Mouse (Mus musculus) forebrain, embryonic 11.5 days (tissue): ENCODE data around the gene Pmpca. TPM values are rescaled to one million over a fixed set of nuclear protein-coding genes. Genes with fewer than 3 reads are reported as not detected.

Experiments used
- ATAC-seq: fragments of 200-750 bp; cut with Nextera tagmentation; replicated peaks from 2 replicates; pipeline ENCODE4 v1.8.0; 2017; ENCODE audit warnings: moderate TSS enrichment; ENCODE audit not compliant: low FRiP score
- DNase-seq: peaks from one replicate; pipeline ENCODE4 v3.0.0-alpha.2; 2017; ENCODE audit warnings: low spot score
- H3K27ac ChIP-seq: fragments of 300-500 bp; sonication (generic); 2 replicates; pipeline ENCODE4 v1.5.1; 2014; ENCODE audit warnings: low read depth, low read length
- H3K27me3 ChIP-seq: fragments of 300-500 bp; sonication (generic); 2 replicates; pipeline ENCODE4 v1.6.1; 2014; ENCODE audit warnings: mild to moderate bottlenecking, low read length, mixed read lengths; ENCODE audit not compliant: control insufficient read depth, insufficient read depth
- H3K36me3 ChIP-seq: fragments of 300-500 bp; sonication (generic); 2 replicates; pipeline ENCODE4 v1.6.1; 2014; ENCODE audit warnings: mild to moderate bottlenecking, low read length, moderate library complexity, mixed read lengths; ENCODE audit not compliant: control insufficient read depth, insufficient read depth
- H3K4me1 ChIP-seq: fragments of 300-500 bp; sonication (generic); replicated peaks from 2 replicates; pipeline ENCODE4 v1.6.1; 2014; ENCODE audit warnings: low read length, mixed read lengths; ENCODE audit not compliant: control insufficient read depth, insufficient read depth
- H3K4me2 ChIP-seq: fragments of 300-500 bp; sonication (generic); 2 replicates; pipeline ENCODE4 v1.6.1; 2014; ENCODE audit warnings: low read depth, mild to moderate bottlenecking, low read length, moderate library complexity, mixed read lengths; ENCODE audit not compliant: severe bottlenecking
- H3K4me3 ChIP-seq: fragments of 300-500 bp; sonication (generic); 2 replicates; pipeline ENCODE4 v1.5.1; 2014; ENCODE audit warnings: low read depth, low read length
- H3K9ac ChIP-seq: fragments of 300-500 bp; sonication (generic); 2 replicates; pipeline ENCODE4 v1.6.1; 2014; ENCODE audit warnings: low read length
- H3K9me3 ChIP-seq: fragments of 300-500 bp; sonication (generic); 2 replicates; pipeline ENCODE4 v1.6.1; 2016; ENCODE audit warnings: low read length, mixed read lengths; ENCODE audit not compliant: control insufficient read depth
- WGBS: fragments of 180-500 bp; shearing (Covaris S2); extraction: QIAGEN DNeasy Blood & Tissue Kit; methylation state at CpG from one replicate; pipeline ENCODE4 v1.1.7; 2014; 5-methylcytosine and 5-hydroxymethylcytosine counted together
- polyA plus RNA-seq: library from polyadenylated mRNA; unstranded; fragments of >200 nt; fragmentation: Nextera tagmentation; extraction: Ambion mirVana; gene quantifications from 2 replicates; pipeline ENCODE4 v1.2.1, GENCODE M21; 2014

Pmpca gene
- polyA plus RNA-seq, 1 experiment from 2014 or later, result 130 TPM

DNA sequence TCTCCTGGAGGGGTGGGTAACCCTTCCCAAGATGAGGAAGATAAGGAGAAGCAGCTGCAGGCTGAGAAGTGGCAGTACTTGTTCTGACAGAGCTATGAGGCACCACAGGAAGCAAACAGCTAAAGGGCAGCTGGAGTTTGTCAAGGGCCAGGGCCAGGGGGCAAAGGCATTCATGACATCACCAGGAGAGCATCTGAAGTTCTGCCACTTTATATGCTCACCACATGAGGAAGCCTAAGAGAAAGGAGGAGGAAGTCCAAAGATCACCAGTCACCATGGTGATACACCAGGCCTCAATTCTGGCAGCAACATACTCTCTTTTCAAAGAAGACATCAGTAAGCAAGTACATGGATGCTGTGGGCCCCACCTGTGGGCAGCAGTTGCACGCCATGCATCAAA is 33.9 kb downstream of the Pmpca start:
- DNase-seq (no peak), ATAC-seq (no peak)
- no peaks in the 10 kb centered on the region for H3K4me1 ChIP-seq
- no peak overlapping the region for H3K27ac ChIP-seq
- no peaks in the 10 kb centered on the region for H3K27me3 ChIP-seq
- no peak overlapping the region for H3K4me2 ChIP-seq
- H3K36me3 ChIP-seq, result peaks cover 15% of the 10 kb centered on the region; the same call in 1 of the 2 replicates
- no peak overlapping the region for H3K4me3 ChIP-seq
- no peak overlapping the region for H3K9ac ChIP-seq
- no peaks in the 10 kb centered on the region for H3K9me3 ChIP-seq
- WGBS, result 80% methylated on average over 1 of the region's 1 CpGs

DNA sequence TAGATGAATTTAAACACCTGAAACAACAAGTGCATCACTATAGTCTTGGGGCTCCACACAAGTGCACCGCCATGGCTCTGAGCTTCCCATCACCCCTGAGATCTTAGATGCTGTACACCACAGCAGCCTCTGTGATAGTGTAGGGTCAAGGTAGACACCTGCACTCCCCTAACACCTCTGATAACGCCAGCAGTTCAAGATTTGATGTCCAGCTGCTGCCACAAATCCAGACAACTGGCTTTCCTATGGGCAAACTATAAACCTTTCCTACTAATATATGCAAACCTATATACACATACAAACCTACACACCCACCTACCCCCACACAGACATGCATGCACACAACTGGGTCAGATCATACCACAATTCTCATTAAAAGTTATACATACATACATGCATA is 35.4 kb downstream of the Pmpca start:
- no peaks in the 10 kb centered on the region for H3K27me3 ChIP-seq
- H3K9ac ChIP-seq, result no peak overlapping the region
- no peak overlapping the region for H3K4me3 ChIP-seq
- no peak overlapping the region for H3K4me2 ChIP-seq
- 95% methylated on average over 2 of the region's 2 CpGs for WGBS
- no peaks in the 10 kb centered on the region for H3K9me3 ChIP-seq
- ATAC-seq (no peak), DNase-seq (no peak)
- H3K36me3 ChIP-seq, result peaks cover 23% of the 10 kb centered on the region; the same call in 1 of the 2 replicates
- H3K27ac ChIP-seq, result no peak overlapping the region
- H3K4me1 ChIP-seq, result no peaks in the 10 kb centered on the region

DNA sequence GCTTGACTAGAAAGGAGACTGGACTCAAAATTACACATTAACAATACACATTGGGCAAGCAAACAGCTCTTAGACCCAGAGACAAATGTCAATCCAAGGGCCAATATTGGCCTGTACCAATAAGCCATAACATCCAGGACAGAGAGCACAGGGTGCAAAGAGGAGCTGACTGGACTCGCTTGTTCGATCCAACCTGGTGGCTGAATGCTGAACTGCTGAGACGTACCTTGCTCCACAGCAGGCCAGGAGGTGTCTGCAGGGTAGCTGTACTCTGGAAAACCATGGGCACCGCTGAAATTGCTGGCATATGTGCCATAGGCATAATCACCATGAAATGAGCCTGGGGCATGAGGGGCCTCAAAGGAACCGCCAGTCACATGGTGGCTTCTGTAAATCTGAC is 40.7 kb downstream of the Pmpca start:
- WGBS, result 95% methylated on average over 5 of the region's 5 CpGs
- no peak for ATAC-seq

DNA sequence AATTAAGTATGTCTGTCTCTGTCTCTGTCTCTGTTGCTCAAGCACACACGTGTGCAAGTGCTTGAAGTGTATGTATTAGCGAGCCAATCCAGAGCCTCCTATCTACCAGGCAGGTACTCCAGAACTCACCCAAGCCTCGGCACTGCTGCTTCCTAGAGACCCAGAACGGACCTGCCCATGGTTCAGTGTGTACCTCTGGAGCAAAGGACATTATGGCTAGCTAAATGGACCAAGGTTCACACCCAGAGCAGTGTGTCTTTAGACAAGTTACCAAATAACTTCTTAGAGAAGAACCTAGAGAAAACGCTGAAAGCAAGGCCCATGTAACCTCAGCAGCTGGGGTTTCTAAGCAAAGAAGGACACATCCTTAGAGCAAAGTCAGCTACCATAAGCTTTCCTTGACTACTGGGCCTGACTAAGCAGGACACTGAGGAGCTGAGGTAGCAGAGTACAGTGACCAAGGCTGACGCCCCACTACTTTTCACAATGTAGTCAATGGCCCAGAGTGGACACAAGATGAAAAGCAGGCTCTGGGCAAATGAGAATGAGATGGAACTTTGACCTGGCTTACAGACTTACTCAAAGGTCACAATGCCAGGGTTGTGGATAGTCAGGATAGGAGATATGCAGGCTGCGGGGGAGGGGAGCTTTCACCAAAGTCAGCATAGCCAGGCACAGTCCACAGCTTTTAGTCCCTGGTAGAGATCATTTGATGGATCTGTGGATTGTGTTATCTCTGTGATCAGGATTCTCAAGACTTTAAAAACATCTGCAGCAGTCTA is 45.8 kb downstream of the Pmpca start:
- no peak overlapping the region for H3K4me3 ChIP-seq
- H3K9ac ChIP-seq, result no peak overlapping the region
- no peak for DNase-seq
- peaks cover 13% of the 10 kb centered on the region for H3K36me3 ChIP-seq
- H3K9me3 ChIP-seq, result no peaks in the 10 kb centered on the region
- no peak for ATAC-seq
- no peak overlapping the region for H3K27ac ChIP-seq
- no peaks in the 10 kb centered on the region for H3K4me1 ChIP-seq
- H3K4me2 ChIP-seq, result no peak overlapping the region
- WGBS, result 95% methylated on average over 7 of the region's 7 CpGs
- no peaks in the 10 kb centered on the region for H3K27me3 ChIP-seq

More for the DNA sequence above, 40.7 kb downstream of the Pmpca start:
- Histone ChIP-seq H3K27ac (no peak overlapping the region), H3K9ac (no peak overlapping the region), H3K36me3 (peaks cover 23% of the 10 kb centered on the region), H3K4me3 (no peak overlapping the region), H3K4me2 (no peak overlapping the region), H3K27me3 (no peaks in the 10 kb centered on the region), H3K9me3 (no peaks in the 10 kb centered on the region), H3K4me1 (no peaks in the 10 kb centered on the region)
- DNase-seq, result no peak

DNA sequence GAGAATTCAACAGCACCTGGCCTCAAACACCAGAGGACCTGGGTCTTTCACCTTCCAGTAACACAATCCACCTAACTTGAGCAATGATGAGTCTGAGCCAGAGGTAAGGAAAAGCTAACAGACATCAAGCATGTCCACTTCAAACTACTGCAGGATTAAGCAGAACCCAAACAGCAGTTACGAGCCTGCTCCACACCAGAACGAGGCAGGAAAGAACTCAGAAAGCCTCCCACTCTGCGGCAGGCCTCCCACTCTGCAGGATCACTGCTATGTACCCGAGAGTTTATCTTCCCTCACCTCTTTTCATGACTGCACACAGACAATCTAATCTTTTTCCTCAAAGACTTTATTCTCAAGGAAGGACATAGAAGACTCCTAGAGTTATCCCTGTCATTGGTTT is 48.1 kb downstream of the Pmpca start:
- no peak overlapping the region for H3K27ac ChIP-seq
- peaks cover 9% of the 10 kb centered on the region; the same call in 1 of the 2 replicates for H3K36me3 ChIP-seq
- ATAC-seq (no peak), DNase-seq (no peak)
- WGBS, result 84% methylated on average over 4 of the region's 4 CpGs
- H3K9ac ChIP-seq, result no peak overlapping the region
- H3K9me3 ChIP-seq, result no peaks in the 10 kb centered on the region
- H3K4me2 ChIP-seq, result no peak overlapping the region
- H3K4me1 ChIP-seq, result no peaks in the 10 kb centered on the region
- no peaks in the 10 kb centered on the region for H3K27me3 ChIP-seq
- H3K4me3 ChIP-seq, result no peak overlapping the region

DNA sequence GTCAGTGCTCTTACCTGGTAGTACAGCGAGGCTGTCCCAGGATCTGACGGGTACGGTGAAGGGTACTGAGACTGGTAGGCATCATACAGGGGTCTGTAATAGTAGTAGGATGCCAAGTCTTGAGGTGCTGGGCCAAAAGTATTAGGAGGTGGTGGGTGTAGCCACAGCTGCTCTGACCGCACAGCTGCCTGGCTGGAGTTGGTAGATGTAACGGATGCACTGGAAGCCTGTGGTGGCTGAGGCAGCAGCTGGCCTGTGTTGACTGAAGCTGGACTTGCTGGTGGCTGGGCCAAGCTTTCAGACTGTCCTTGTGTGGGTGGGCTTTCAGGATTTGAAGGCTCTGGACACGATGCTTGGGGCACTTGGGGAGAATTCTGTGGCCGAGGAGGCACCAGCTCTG is 49.2 kb downstream of the Pmpca start:
- no peaks in the 10 kb centered on the region for H3K9me3 ChIP-seq
- WGBS, result 93% methylated on average over 7 of the region's 7 CpGs
- H3K27me3 ChIP-seq, result no peaks in the 10 kb centered on the region
- no peak for DNase-seq
- peaks cover 4% of the 10 kb centered on the region; the same call in 1 of the 2 replicates for H3K36me3 ChIP-seq
- H3K27ac ChIP-seq, result no peak overlapping the region
- H3K4me2 ChIP-seq, result no peak overlapping the region
- no peak overlapping the region for H3K9ac ChIP-seq
- ATAC-seq, result no peak
- no peaks in the 10 kb centered on the region for H3K4me1 ChIP-seq
- no peak overlapping the region for H3K4me3 ChIP-seq

DNA sequence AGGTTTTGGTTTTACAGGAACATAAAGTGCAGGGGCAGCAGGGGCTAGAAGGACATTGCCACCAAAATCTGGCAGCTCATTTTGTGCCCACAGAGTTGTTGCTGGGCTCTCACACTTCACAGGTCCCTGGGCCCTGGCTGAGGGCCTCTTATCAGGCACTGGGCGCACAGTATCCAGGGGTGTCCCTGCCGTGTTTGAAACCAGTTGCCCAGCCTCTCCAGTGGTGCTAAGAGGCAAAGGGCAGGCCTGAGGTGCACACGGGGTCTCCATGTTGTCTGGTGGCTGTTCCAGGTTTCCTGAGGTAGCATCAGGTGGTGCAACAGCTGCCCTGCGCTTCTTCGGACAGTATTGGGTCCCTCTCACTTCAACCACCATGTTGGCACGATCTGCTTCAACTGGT is 50.5 kb downstream of the Pmpca start:
- ATAC-seq, result no peak
- Histone ChIP-seq H3K4me2 (no peak overlapping the region), H3K36me3 (peaks cover 4% of the 10 kb centered on the region; the same call in 1 of the 2 replicates), H3K4me3 (no peak overlapping the region), H3K9ac (no peak overlapping the region), H3K9me3 (no peaks in the 10 kb centered on the region), H3K4me1 (peaks cover 7% of the 10 kb centered on the region; the same call in 1 of the 2 replicates), H3K27me3 (no peaks in the 10 kb centered on the region), H3K27ac (no peak overlapping the region)
- WGBS, result 95% methylated on average over 6 of the region's 6 CpGs
- no peak for DNase-seq

DNA sequence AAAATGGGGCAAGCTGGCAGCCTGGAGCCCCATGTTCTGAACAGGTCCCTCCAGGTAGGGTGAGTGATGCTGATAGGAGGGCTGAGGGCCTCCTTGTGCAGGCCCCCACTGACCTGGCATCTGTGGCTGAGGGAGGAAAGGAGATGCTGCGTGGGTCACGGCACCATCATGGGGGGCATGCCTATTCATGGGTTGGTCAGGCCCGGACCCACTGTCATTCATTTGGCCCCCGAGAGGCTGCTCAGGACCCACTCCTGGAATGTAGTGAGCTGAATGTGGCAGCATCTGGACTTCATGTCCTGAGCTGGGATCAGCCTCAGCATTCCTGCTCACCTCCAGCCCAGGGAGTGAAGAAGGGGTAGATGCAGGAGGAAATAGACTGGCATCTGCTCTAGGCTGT is 52.1 kb downstream of the Pmpca start:
- no peak overlapping the region for H3K4me2 ChIP-seq
- WGBS, result 96% methylated on average over 4 of the region's 4 CpGs
- H3K9me3 ChIP-seq, result no peaks in the 10 kb centered on the region
- H3K27me3 ChIP-seq, result no peaks in the 10 kb centered on the region
- ATAC-seq (no peak), DNase-seq (no peak)
- no peak overlapping the region for H3K27ac ChIP-seq
- H3K9ac ChIP-seq, result no peak overlapping the region
- peaks cover 4% of the 10 kb centered on the region; the same call in 1 of the 2 replicates for H3K36me3 ChIP-seq
- no peak overlapping the region for H3K4me3 ChIP-seq
- peaks cover 7% of the 10 kb centered on the region; the same call in 1 of the 2 replicates for H3K4me1 ChIP-seq

DNA sequence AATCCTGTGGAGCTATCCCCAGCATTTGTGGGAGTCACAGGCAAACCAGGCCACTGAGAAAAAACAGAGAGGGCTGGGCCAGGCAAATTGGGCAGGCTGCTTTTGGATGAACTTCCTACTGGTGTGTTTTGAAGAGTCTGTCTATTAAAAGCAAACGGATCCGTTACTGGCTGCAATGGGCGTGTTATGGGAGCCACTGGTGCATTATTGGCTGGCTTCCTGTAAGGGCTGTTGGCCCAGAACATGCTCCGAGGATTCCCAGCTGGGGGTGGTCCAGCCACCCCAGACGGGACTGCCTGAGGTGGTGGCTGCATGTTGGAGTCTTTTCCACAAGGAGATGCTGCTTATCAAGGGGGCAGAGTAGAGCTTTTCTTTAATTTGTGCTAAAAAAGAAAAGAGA is 52.5 kb downstream of the Pmpca start:
- Histone ChIP-seq H3K36me3 (peaks cover 4% of the 10 kb centered on the region; the same call in 1 of the 2 replicates), H3K4me2 (no peak overlapping the region), H3K4me1 (peaks cover 9% of the 10 kb centered on the region; the same call in 1 of the 2 replicates), H3K4me3 (no peak overlapping the region), H3K9ac (no peak overlapping the region), H3K27me3 (no peaks in the 10 kb centered on the region), H3K27ac (no peak overlapping the region), H3K9me3 (no peaks in the 10 kb centered on the region)
- 79% methylated on average over 5 of the region's 5 CpGs for WGBS
- DNase-seq, result no peak
- no peak for ATAC-seq
